Mouse (Mus musculus) layer of hippocampus, postnatal 14 days (tissue): ENCODE data around the gene Egr2. TPM values are rescaled to one million over a fixed set of nuclear protein-coding genes. Genes with fewer than 3 reads are reported as not detected.

Experiments
- total RNA-seq, 2 experiments: library from RNA; stranded (reverse); gene quantifications; 2 replicates each; pipeline ENCODE4 v1.2.3; 2021

The Egr2 gene
- total RNA-seq, 2 experiments from 2014 or later: 2.0 to 2.7 TPM

Other genes starting within 250 kb of the Egr2 start
- gene Ado, start 13.5 kb downstream of the Egr2 start, total RNA-seq: 10 to 100 TPM; 38.0 to 40.9 TPM